Mouse (Mus musculus) liver, embryonic 14.5 days (tissue): ENCODE measurements around the gene Bcas3. TPM values are rescaled to one million over a fixed set of nuclear protein-coding genes. Genes with fewer than 3 reads are reported as not detected.

Source experiments
- ATAC-seq: fragments of 200-750 bp; cut with Nextera tagmentation; 2 replicates; pipeline ENCODE4 v1.8.0; 2017; ENCODE audit warnings: moderate number of reproducible peaks, mild to moderate bottlenecking, moderate library complexity; ENCODE audit not compliant: insufficient read depth
- DNase-seq, 3 experiments: peaks; one replicate each; pipeline ENCODE4 v3.0.0-alpha.2; 2012 to 2013; ENCODE audit warnings: low read depth in 3 of 3, low spot score in 3 of 3
- H3K27ac ChIP-seq: fragments of 300-500 bp; sonication (generic); 2 replicates; pipeline ENCODE4 v1.5.1; 2014; ENCODE audit warnings: moderate library complexity, mild to moderate bottlenecking, control low read depth, inconsistent platforms
- H3K27me3 ChIP-seq: fragments of 300-500 bp; sonication (generic); 2 replicates; pipeline ENCODE4 v1.6.1; 2014; ENCODE audit warnings: mild to moderate bottlenecking, low read length, moderate library complexity; ENCODE audit not compliant: control insufficient read depth, insufficient read depth
- H3K36me3 ChIP-seq: fragments of 300-500 bp; sonication (generic); replicated peaks from 2 replicates; pipeline ENCODE4 v1.6.1; 2014; ENCODE audit warnings: low read depth; ENCODE audit not compliant: control insufficient read depth, insufficient read depth
- H3K4me1 ChIP-seq, 2 experiments: fragments of 200-500 bp in 1 of 2; fragments of 300-500 bp in 1 of 2; sonication (generic) in 1 of 2; replicated peaks; 2 replicates each; pipeline ENCODE4 v1.6.1; 2012 to 2014; ENCODE audit warnings: antibody characterized with exemption in 1 of 2, inconsistent platforms in 1 of 2, low read length in 1 of 2; ENCODE audit not compliant: control insufficient read depth in 2 of 2, insufficient read depth in 2 of 2
- H3K4me2 ChIP-seq: fragments of 300-500 bp; sonication (generic); 2 replicates; pipeline ENCODE4 v1.6.1; 2014; ENCODE audit warnings: low read depth, mild to moderate bottlenecking, control low read depth, moderate library complexity
- H3K4me3 ChIP-seq, 2 experiments: fragments of 200-500 bp in 1 of 2; fragments of 300-500 bp in 1 of 2; sonication (generic) in 1 of 2; 2 replicates each; pipeline ENCODE4 v1.5.1; 2012 to 2014; ENCODE audit warnings: low read depth in 2 of 2, low read length in 2 of 2, mild to moderate bottlenecking in 2 of 2, control low read depth in 1 of 2, inconsistent platforms in 1 of 2, moderate library complexity in 1 of 2; ENCODE audit not compliant: insufficient read depth in 1 of 2
- H3K9ac ChIP-seq: fragments of 300-500 bp; sonication (generic); replicated peaks from 2 replicates; pipeline ENCODE4 v1.6.1; 2014; ENCODE audit warnings: mild to moderate bottlenecking, control low read depth, moderate library complexity
- H3K9me3 ChIP-seq: fragments of 300-500 bp; sonication (generic); 2 replicates; pipeline ENCODE4 v1.6.1; 2016; ENCODE audit warnings: low read length, mixed read lengths; ENCODE audit not compliant: control insufficient read depth
- CTCF ChIP-seq: IDR thresholded peaks from 2 replicates; pipeline ENCODE4 v1.5.1; 2016; ENCODE audit warnings: antibody characterized with exemption, low read depth, control low read depth
- EP300 ChIP-seq: IDR thresholded peaks from 2 replicates; pipeline ENCODE4 v1.6.1; 2016; ENCODE audit warnings: antibody characterized with exemption, low read depth
- WGBS: fragments of 180-500 bp; shearing (Covaris S2); extraction: QIAGEN DNeasy Blood & Tissue Kit; methylation state at CpG from one replicate; pipeline ENCODE4 v1.1.7; 2014; ENCODE audit not compliant: insufficient replicate concordance; 5-methylcytosine and 5-hydroxymethylcytosine counted together
- polyA plus RNA-seq, 2 experiments: library from polyadenylated mRNA; depleted of rRNA in 1 of 2; stranded (reverse) in 1 of 2; unstranded in 1 of 2; fragments of >200 nt; fragmentation: Nextera tagmentation in 1 of 2; extraction: Ambion mirVana in 1 of 2; gene quantifications; 2 replicates each; pipeline versions ENCODE4 v1.2.1 to v1.2.3; 2012 to 2014

Bcas3 gene
- polyA plus RNA-seq, 2 experiments: 6.9 to 17.5 TPM

DNA sequence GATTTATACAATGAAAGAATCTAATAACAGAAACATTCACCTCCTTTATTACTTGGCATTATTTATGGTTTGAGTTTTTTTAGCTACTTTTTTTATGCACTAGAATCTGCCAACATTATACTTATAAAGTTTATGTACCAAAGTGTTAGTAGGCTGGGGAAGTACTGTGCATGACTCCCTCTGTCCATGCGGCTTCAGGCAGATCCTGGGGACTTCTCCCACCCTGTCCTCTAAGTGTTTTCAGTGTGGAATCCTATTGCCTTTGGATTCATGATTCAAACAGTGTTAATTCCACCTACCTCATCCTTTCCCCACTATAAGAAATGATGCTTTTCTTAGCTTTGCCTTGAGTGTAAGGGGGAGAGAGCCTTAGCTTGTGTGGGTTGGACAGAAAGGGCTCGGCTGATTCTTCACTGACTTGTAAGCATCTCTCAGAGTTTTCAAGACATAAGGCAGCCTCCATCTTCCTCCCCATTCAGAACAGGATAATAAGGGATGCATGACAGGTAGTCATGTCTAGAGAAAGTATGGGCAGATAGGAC lies 402.6 kb downstream of the Bcas3 start:
- DNase-seq: no peak
- no peak overlapping the region for H3K9ac ChIP-seq
- H3K27me3 ChIP-seq: no peaks in the 10 kb centered on the region; the same call in 1 of the 2 replicates
- ATAC-seq: no peak
- no peaks in the 10 kb centered on the region for H3K9me3 ChIP-seq
- TF ChIP-seq CTCF (no peak), EP300 (no peak)
- H3K27ac ChIP-seq: no peak overlapping the region
- WGBS: 69% methylated on average over 2 of the region's 2 CpGs
- no peaks in the 10 kb centered on the region for H3K36me3 ChIP-seq
- no peak overlapping the region for H3K4me2 ChIP-seq
- peaks cover 3 to 9% of the 10 kb centered on the region in 2 experiments; a peak in 2 of 4 replicates for H3K4me1 ChIP-seq
- H3K4me3 ChIP-seq: no peak overlapping the region

DNA sequence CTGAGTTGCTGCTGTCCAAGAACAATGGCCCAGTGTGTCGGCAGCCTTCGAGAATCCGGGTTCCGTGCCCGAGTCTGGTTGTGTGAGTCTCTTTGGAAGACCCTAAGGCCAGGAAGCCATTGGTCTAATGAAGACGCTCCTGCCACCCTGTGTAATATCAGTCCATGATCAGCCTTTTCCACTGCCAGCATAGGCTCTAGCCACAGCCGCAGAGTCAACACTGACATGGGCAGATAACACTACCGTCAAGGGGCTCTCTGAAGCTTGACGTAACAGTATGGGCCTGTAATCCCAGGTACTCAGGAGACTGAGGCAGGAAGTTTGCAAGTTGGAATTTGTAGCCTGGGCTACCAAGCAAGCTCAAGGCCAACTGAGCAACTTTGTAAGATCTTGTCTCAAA lies 405.9 kb downstream of the Bcas3 start:
- DNase-seq: peak in 1 of 3 experiments; percentile 31
- no peaks in the 10 kb centered on the region for H3K9me3 ChIP-seq
- no peak overlapping the region for H3K4me3 ChIP-seq
- TF ChIP-seq CTCF: no peak
- peak; percentile 46; the same call in 1 of the 2 replicates for TF ChIP-seq EP300
- 47% methylated on average over 9 of the region's 9 CpGs for WGBS
- H3K27me3 ChIP-seq: no peaks in the 10 kb centered on the region; the same call in none of the 2 replicates
- H3K4me2 ChIP-seq: no peak overlapping the region
- no peak overlapping the region for H3K9ac ChIP-seq
- H3K27ac ChIP-seq: no peak overlapping the region
- H3K36me3 ChIP-seq: no peaks in the 10 kb centered on the region
- peaks cover 3 to 9% of the 10 kb centered on the region in 2 experiments; a peak in 2 of 4 replicates for H3K4me1 ChIP-seq
- ATAC-seq: peak; percentile 75; the same call in 1 of the 2 replicates

DNA sequence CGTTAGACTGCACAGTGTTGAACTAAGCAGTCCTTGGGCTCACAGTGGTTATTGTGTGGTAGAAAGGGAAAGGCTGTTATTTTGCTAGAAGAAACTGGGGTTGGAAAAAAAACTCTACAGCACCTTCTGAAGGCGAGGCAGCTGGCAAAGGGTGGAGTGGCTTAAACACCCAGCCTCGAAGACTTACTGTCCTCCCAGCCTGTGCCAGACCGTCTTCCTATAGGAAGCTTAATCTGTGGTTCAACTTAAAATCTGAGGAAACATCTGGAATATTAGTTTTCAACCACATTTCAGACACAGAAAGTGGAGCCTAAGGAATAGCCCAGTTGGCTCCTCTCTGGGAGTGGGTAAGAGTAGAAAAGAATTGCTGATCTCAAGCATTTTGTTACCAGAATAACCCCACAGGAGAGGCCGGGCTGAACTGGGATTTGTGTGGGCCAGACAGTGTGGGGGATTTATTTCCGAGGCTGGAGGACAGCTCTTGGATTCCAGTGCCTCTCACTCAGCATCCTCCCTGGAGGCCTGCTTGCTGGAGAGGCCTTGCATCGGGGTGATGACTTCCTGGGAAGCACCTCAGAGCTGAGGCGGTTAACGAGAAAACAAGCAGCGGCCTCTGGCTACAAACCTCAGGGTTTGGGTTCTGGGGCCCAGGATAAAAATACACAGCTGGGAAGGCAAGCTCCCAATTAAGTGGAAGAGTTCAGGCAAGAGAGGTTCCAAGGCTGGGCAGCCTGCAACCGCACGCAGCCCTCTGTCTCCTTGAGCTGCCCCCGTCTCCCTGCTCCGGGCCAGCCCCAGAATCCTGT lies 406.9 kb downstream of the Bcas3 start:
- no peak for DNase-seq
- H3K36me3 ChIP-seq: no peaks in the 10 kb centered on the region
- H3K4me3 ChIP-seq: no peak overlapping the region
- H3K9me3 ChIP-seq: no peaks in the 10 kb centered on the region
- no peak overlapping the region for H3K4me2 ChIP-seq
- ATAC-seq: no peak
- no peak for TF ChIP-seq EP300
- TF ChIP-seq CTCF: no peak
- WGBS: 71% methylated on average over 14 of the region's 14 CpGs
- H3K9ac ChIP-seq: no peak overlapping the region
- H3K27ac ChIP-seq: no peak overlapping the region
- peaks cover 3 to 9% of the 10 kb centered on the region in 2 experiments; a peak in 2 of 4 replicates for H3K4me1 ChIP-seq
- H3K27me3 ChIP-seq: peaks cover 2% of the 10 kb centered on the region

DNA sequence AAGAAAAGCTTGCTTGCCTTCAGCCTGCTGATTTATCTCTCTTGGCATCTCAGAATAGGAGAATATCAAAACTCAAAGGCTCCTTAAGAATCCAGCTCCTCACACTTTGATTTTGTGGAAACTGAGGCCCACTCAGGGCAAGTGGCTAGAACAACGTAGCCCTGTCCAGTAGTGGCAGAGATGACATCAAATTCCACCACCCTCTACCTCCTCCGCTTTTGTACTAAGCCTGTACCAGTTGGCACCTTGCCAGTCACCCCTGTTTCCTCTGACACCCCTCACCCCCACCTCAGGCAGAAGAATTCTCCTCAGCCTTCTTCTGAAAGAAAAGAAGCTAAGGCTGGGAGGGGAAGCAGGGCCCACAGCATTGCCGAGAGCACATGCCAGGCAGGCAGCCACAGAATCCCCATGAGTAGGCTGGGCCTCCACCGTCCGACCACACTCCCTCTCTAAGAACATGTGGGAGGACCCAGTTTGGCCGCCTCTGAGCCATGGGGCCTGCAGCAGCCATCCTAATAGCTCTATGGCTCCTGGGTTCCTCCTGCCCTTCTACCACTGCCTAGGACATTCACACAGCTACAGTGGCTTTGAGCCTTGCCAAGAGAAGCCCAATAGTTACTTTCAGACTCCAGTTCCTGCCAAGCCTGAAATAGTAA lies 407.6 kb downstream of the Bcas3 start:
- Histone ChIP-seq H3K4me1 (peaks cover 3 to 9% of the 10 kb centered on the region in 2 experiments; a peak in 2 of 4 replicates), H3K36me3 (no peaks in the 10 kb centered on the region), H3K27ac (no peak overlapping the region), H3K9ac (no peak overlapping the region), H3K4me3 (no peak overlapping the region), H3K4me2 (no peak overlapping the region), H3K27me3 (peaks cover 2% of the 10 kb centered on the region), H3K9me3 (no peaks in the 10 kb centered on the region)
- no peak for DNase-seq
- no peak for ATAC-seq
- WGBS: 33% methylated on average over 6 of the region's 6 CpGs
- TF ChIP-seq EP300 (no peak), CTCF (no peak)

DNA sequence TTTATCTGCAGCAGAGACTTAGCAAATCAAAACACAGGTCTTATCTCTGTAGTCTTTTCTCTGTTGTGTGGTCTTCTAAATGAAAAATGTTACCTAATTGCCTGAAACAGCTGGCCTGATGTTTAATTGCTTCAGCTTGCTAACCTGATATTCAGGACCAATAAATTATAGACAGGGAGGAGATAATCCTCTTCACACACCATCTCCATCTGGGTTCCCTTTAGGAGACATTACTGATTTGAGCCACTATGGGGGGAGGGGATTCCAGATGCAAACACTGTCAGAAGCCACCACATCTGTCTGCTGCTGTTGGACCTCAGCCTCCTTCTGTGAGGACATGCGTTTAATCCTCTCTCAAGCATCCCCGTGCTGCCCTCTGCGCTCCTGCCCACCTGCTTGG lies 408.2 kb downstream of the Bcas3 start:
- peaks cover 3 to 9% of the 10 kb centered on the region in 2 experiments; a peak in 2 of 4 replicates for H3K4me1 ChIP-seq
- H3K36me3 ChIP-seq: no peaks in the 10 kb centered on the region
- H3K27me3 ChIP-seq: peaks cover 2% of the 10 kb centered on the region
- no peak overlapping the region for H3K4me2 ChIP-seq
- no peaks in the 10 kb centered on the region for H3K9me3 ChIP-seq
- no peak overlapping the region for H3K27ac ChIP-seq
- 76% methylated on average over 3 of the region's 3 CpGs for WGBS
- ATAC-seq: no peak
- no peak overlapping the region for H3K4me3 ChIP-seq
- TF ChIP-seq EP300: no peak
- TF ChIP-seq CTCF: no peak
- no peak overlapping the region for H3K9ac ChIP-seq
- no peak for DNase-seq
